Comparison of ENCODE assay signal across 8 mouse cellular contexts in genomic region chr12:51882606-51883296, GRCm38 (mm10). TPM values are rescaled to one million over a fixed set of nuclear protein-coding genes. Genes with fewer than 3 reads are reported as not detected.
DNase-seq lines count a peak whose midpoint lies in the region; ATAC-seq and TF ChIP-seq lines count a peak whose summit lies in the region.

No protein-coding gene starts in this region.

- TF ChIP-seq CTCF in kidney, postnatal 0 days (IDR thresholded peaks at IDR 0.05; ENCODE audit: low read depth), result no peak

- WGBS in kidney, postnatal 0 days, result 87% methylated on average over 6 of the region's 6 CpGs
- 77% methylated on average over 6 of the region's 6 CpGs for WGBS in kidney, embryonic 14.5 days
- WGBS in midbrain, embryonic 14.5 days, result 95% methylated on average over 6 of the region's 6 CpGs

- no peak overlapping the region for H3K4me2 ChIP-seq in kidney, postnatal 0 days (ENCODE audit: low read length)
- no peak overlapping the region for H3K4me2 ChIP-seq in kidney, embryonic 14.5 days (replicated peaks; ENCODE audit: low read depth, low read length)
- H3K4me2 ChIP-seq in midbrain, embryonic 14.5 days (ENCODE audit: low read length), result no peak overlapping the region

- peaks cover 14% of the 10 kb centered on the region; the same call in 1 of the 2 replicates for H3K36me3 ChIP-seq in kidney, postnatal 0 days (ENCODE audit: insufficient read depth, low read length)
- H3K36me3 ChIP-seq in kidney, embryonic 14.5 days (ENCODE audit: control insufficient read depth, insufficient read depth, low read length), result peaks cover 40% of the 10 kb centered on the region
- peaks cover 26% of the 10 kb centered on the region for H3K36me3 ChIP-seq in midbrain, embryonic 14.5 days (ENCODE audit: control insufficient read depth, insufficient read depth, low read length)

- no peaks in the 10 kb centered on the region for H3K27me3 ChIP-seq in kidney, postnatal 0 days (ENCODE audit: insufficient read depth, low read length)
- H3K27me3 ChIP-seq in kidney, embryonic 14.5 days (ENCODE audit: control insufficient read depth, insufficient read depth, low read length), result no peaks in the 10 kb centered on the region
- no peaks in the 10 kb centered on the region for H3K27me3 ChIP-seq in midbrain, embryonic 14.5 days (ENCODE audit: control insufficient read depth, insufficient read depth, low read length)

- no peak overlapping the region for H3K27ac ChIP-seq in kidney, postnatal 0 days
- no peak overlapping the region for H3K27ac ChIP-seq in kidney, embryonic 14.5 days (ENCODE audit: low read depth, low read length)
- no peak overlapping the region for H3K27ac ChIP-seq in midbrain, embryonic 14.5 days (replicated peaks; ENCODE audit: low read depth, low read length)

- DNase-seq in kidney, postnatal 0 days (ENCODE audit: low spot score), result peak; percentile 53
- peak; percentile 90 for DNase-seq in Muller cell, postnatal 12 days (ENCODE audit: inconsistent ontology term)
- DNase-seq in cerebellum, postnatal 10 days, result peak; percentile 67 to 77
- peak; percentile 82 to 83 for DNase-seq in heart, postnatal 10 days
- DNase-seq in right cerebral cortex, postnatal 14 days, result peak; percentile 50
- DNase-seq in midbrain, embryonic 14.5 days, result no peak
- DNase-seq in T-cell, adult 2 months (ENCODE audit: low spot score), result no peak

- H3K9me3 ChIP-seq in kidney, postnatal 0 days (replicated peaks; ENCODE audit: low read length), result no peaks in the 10 kb centered on the region
- no peaks in the 10 kb centered on the region for H3K9me3 ChIP-seq in kidney, embryonic 14.5 days (ENCODE audit: control insufficient read depth, low read length)
- no peaks in the 10 kb centered on the region for H3K9me3 ChIP-seq in midbrain, embryonic 14.5 days (ENCODE audit: control insufficient read depth, low read length)

- H3K4me3 ChIP-seq in kidney, postnatal 0 days (replicated peaks; ENCODE audit: low read depth, low read length), result no peak overlapping the region
- no peak overlapping the region for H3K4me3 ChIP-seq in kidney, embryonic 14.5 days (ENCODE audit: low read length)
- no peak overlapping the region for H3K4me3 ChIP-seq in midbrain, embryonic 14.5 days (replicated peaks; ENCODE audit: low read depth, low read length)

- intact Hi-C loops in heart, postnatal 10 days (cut with DNase I), result loop anchor here (5.0 kb wide), 2 partner anchors 50 to 105 kb away; no protein-coding TSS in a partner anchor

- H3K4me1 ChIP-seq in kidney, postnatal 0 days (replicated peaks; ENCODE audit: insufficient read depth, low read length), result no peaks in the 10 kb centered on the region
- H3K4me1 ChIP-seq in kidney, embryonic 14.5 days (ENCODE audit: control insufficient read depth, insufficient read depth, low read length), result no peaks in the 10 kb centered on the region
- H3K4me1 ChIP-seq in midbrain, embryonic 14.5 days (ENCODE audit: control insufficient read depth, insufficient read depth, low read length), result no peaks in the 10 kb centered on the region

- no peak for ATAC-seq in kidney, postnatal 0 days (replicated peaks; ENCODE audit: low FRiP score, low read depth)
- no peak for ATAC-seq in kidney, embryonic 14.5 days (ENCODE audit: low FRiP score, low TSS enrichment)
- ATAC-seq in midbrain, embryonic 14.5 days (ENCODE audit: low FRiP score, low TSS enrichment), result no peak

- H3K9ac ChIP-seq in kidney, postnatal 0 days (ENCODE audit: low read depth, low read length), result no peak overlapping the region
- no peak overlapping the region for H3K9ac ChIP-seq in kidney, embryonic 14.5 days (ENCODE audit: low read depth, low read length)
- no peak overlapping the region for H3K9ac ChIP-seq in midbrain, embryonic 14.5 days (replicated peaks; ENCODE audit: low read length)

RNA-seq across cellular contexts. Expression of gene Hectd1, which starts 53.4 kb away (rescaled TPM):
- polyA plus RNA-seq in kidney, postnatal 0 days (2015; fragmentation: Nextera tagmentation; extraction: Ambion mirVana), result 28.1 and 30.9 TPM in 2 replicates
- polyA plus RNA-seq in kidney, embryonic 14.5 days (2014; fragmentation: Nextera tagmentation; extraction: Ambion mirVana), result 36.0 and 51.6 TPM in 2 replicates
- total RNA-seq in heart, postnatal 10 days (2021), result 10 to 100 TPM; 95.8 to 97.3 TPM
- 41.9 and 47.5 TPM in 2 replicates for polyA plus RNA-seq in midbrain, embryonic 14.5 days (2014; fragmentation: Nextera tagmentation; extraction: Ambion mirVana)

Comparison
In these comparisons a context has a peak if more than half of its experiments do, and no peak if none do; other contexts are left out.
1. DNase-seq: peak in kidney, postnatal 0 days (single experiment), Muller cell, postnatal 12 days (single experiment), cerebellum, postnatal 10 days (2 of 2), heart, postnatal 10 days (2 of 2) and right cerebral cortex, postnatal 14 days (single experiment); none in midbrain, embryonic 14.5 days (single experiment) and T-cell, adult 2 months (single experiment).